Mouse (Mus musculus): ENCODE results near the gene Ccdc84. TPM values are rescaled to one million over a fixed set of nuclear protein-coding genes. Genes with fewer than 3 reads are reported as not detected.

The Ccdc84 gene
- total RNA-seq (2023): 37.9 TPM

GRCm38 (mm10) chr9:44418519-44419385 is at the start of gene Ccdc84:
Gene Ccdc84, minus strand, starts transcription at chr9:44418569.

GRCm38 (mm10) chr9:44454891-44455220 is 36.5 kb upstream of the Ccdc84 start, which contains the start of gene Upk2:
Gene Upk2, minus strand, starts transcription at chr9:44454976.

GRCm38 (mm10) chr9:44440961-44441360 is 22.6 kb upstream of the Ccdc84 start, which contains the start of gene Foxr1:
Gene Foxr1, minus strand, starts transcription at chr9:44441136.

GRCm38 (mm10) chr9:44406906-44407751 is 11.2 kb downstream of the Ccdc84 start, which contains the start of the genes Rps25 and Trappc4:
Gene Rps25, plus strand, starts transcription at chr9:44407139.
Gene Trappc4, minus strand, starts transcription at chr9:44407600.

GRCm38 (mm10) chr9:44396684-44397411 is 21.5 kb downstream of the Ccdc84 start, which contains the start of gene Slc37a4:
Gene Slc37a4, plus strand, starts transcription at chr9:44396852.

GRCm38 (mm10) chr9:44379054-44379834 is 39.1 kb downstream of the Ccdc84 start, which contains the start of gene Hyou1:
Gene Hyou1, plus strand, starts transcription at chr9:44379490.

GRCm38 (mm10) chr9:44361190-44361917 is 57.0 kb downstream of the Ccdc84 start, which contains the start of gene Vps11:
Gene Vps11, minus strand, starts transcription at chr9:44361670.

Other genes starting within 250 kb of the Ccdc84 start
- gene Cbl, start 184.5 kb downstream of the Ccdc84 start, total RNA-seq (2023): 154 TPM
- not detected for gene Ccdc153, start 177.9 kb downstream of the Ccdc84 start, total RNA-seq (2023)
- not detected for gene Pdzd3, start 167.1 kb downstream of the Ccdc84 start, total RNA-seq (2023)
- gene Nlrx1, start 150.0 kb downstream of the Ccdc84 start, total RNA-seq (2023): 5.8 TPM
- 0.24 TPM for gene Abcg4, start 130.0 kb downstream of the Ccdc84 start, total RNA-seq (2023)
- gene Hinfp, start 112.9 kb downstream of the Ccdc84 start, total RNA-seq (2023): 55.6 TPM
- 22.2 TPM for gene C2cd2l, start 98.3 kb downstream of the Ccdc84 start, total RNA-seq (2023)
- gene Dpagt1, start 92.5 kb downstream of the Ccdc84 start, total RNA-seq (2023): 8.9 TPM
- 36.3 TPM for gene H2afx, start 83.9 kb downstream of the Ccdc84 start, total RNA-seq (2023)
- 13.8 TPM for gene Hmbs, start 74.3 kb downstream of the Ccdc84 start, total RNA-seq (2023)
- 53.0 TPM for gene Vps11, start 56.9 kb downstream of the Ccdc84 start, total RNA-seq (2023)
- 55.7 TPM for gene Hyou1, start 39.1 kb downstream of the Ccdc84 start, total RNA-seq (2023)
- gene Slc37a4, start 21.7 kb downstream of the Ccdc84 start, total RNA-seq (2023): 12.8 TPM
- gene Rps25, start 11.4 kb downstream of the Ccdc84 start, total RNA-seq (2023): 3,014 TPM
- 42.5 TPM for gene Trappc4, start 11.0 kb downstream of the Ccdc84 start, total RNA-seq (2023)
- not detected for gene Foxr1, start 22.6 kb upstream of the Ccdc84 start, total RNA-seq (2023)
- not detected for gene Upk2, start 36.4 kb upstream of the Ccdc84 start, total RNA-seq (2023)
- 251 TPM for gene Bcl9l, start 64.3 kb upstream of the Ccdc84 start, total RNA-seq (2023)
- 19.7 TPM for gene Cxcr5, start 143.3 kb upstream of the Ccdc84 start, total RNA-seq (2023)
- 229 TPM for gene Ddx6, start 186.3 kb upstream of the Ccdc84 start, total RNA-seq (2023)